In the genomic region with DNA sequence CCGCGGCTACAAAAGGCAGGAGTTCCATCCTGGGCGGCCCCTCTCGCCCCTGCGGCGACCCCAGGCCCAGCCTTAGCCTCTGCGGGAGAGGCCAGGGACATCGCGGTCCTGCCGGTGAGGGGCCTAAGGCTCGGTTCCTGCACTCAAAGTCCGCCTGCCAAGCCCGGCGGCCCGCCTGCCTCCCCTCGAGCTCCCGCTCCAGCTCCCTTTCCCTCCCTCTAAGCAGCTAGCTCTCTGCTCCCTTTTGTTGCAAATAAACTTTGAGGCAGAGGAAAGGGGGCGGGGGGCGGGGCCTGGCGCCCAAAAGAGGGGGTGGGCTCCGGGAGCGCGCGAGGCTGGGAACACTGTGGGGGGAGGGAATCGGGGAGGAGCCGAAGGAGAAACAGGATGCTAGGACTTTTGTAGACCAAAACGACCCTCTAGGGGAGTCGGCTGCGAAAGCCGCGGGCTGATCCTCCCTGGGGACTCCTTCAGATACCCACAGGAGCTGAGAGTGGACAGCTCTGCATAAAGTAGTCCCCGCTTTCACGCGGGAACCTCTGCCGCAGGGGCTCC, we compare ENCODE assay signal across 8 mouse cellular contexts. TPM values are rescaled to one million over a fixed set of nuclear protein-coding genes. Genes with fewer than 3 reads are reported as not detected.
DNase-seq lines count a peak whose midpoint lies in the region; ATAC-seq lines count a peak whose summit lies in the region.

A gene (minus strand): TSS at position 182 of the 555 bp plus-strand sequence.

- peak within 1 kb of the TSS; percentile 91 for H3K9ac ChIP-seq in forebrain, embryonic 11.5 days (ENCODE audit: low read length)
- H3K9ac ChIP-seq in midbrain, embryonic 13.5 days (replicated peaks), result peak within 1 kb of the TSS; percentile 77

- WGBS in forebrain, embryonic 11.5 days, result 2% methylated on average over 35 of the region's 35 CpGs
- WGBS in midbrain, embryonic 13.5 days, result under 1% methylated on average over 31 of the region's 35 CpGs

- H3K9me3 ChIP-seq in forebrain, embryonic 11.5 days (ENCODE audit: control insufficient read depth, low read length), result no peaks in the 10 kb centered on the region
- no peaks in the 10 kb centered on the region for H3K9me3 ChIP-seq in midbrain, embryonic 13.5 days

- H3K4me1 ChIP-seq in forebrain, embryonic 11.5 days (replicated peaks; ENCODE audit: control insufficient read depth, insufficient read depth, low read length), result peaks cover 30% of the 10 kb centered on the region
- peaks cover 50% of the 10 kb centered on the region for H3K4me1 ChIP-seq in midbrain, embryonic 13.5 days (replicated peaks)

- 0 out of 2 replicates have a peak, but pooled peaks cover 2% of the 10 kb centered on the region for H3K27me3 ChIP-seq in forebrain, embryonic 11.5 days (ENCODE audit: control insufficient read depth, insufficient read depth, low read length)
- H3K27me3 ChIP-seq in midbrain, embryonic 13.5 days, result peaks cover 64% of the 10 kb centered on the region

- H3K4me2 ChIP-seq in forebrain, embryonic 11.5 days (ENCODE audit: low read depth, low read length, severe bottlenecking), result peak within 1 kb of the TSS; percentile 95
- H3K4me2 ChIP-seq in midbrain, embryonic 13.5 days (replicated peaks), result peak within 1 kb of the TSS; percentile 81

- intact Hi-C loops in heart, postnatal 10 days (cut with DNase I), result loop anchor here (1.0 kb wide), 1 partner anchor 25 kb away; no protein-coding TSS in a partner anchor
- intact Hi-C loops in left cerebral cortex, postnatal 14 days (cut with DNase I), result loop anchor here (1.0 kb wide), 1 partner anchor 25 kb away; no protein-coding TSS in a partner anchor

- DNase-seq in CD4-positive, CD25-positive, alpha-beta regulatory T cell, adult 2 months (ENCODE audit: low read depth, low spot score), result peak; percentile 37
- DNase-seq in WW6 (ENCODE audit: low read depth, low spot score), result peak; percentile 83
- DNase-seq in forebrain, embryonic 11.5 days (ENCODE audit: low spot score), result peak; percentile 95
- peak; percentile 75 to 76 for DNase-seq in heart, postnatal 10 days
- no peak for DNase-seq in left cerebral cortex, postnatal 14 days (ENCODE audit: low spot score in 2 of 2)
- peak; percentile 69 to 73 for DNase-seq in urinary bladder, postnatal 4 days (ENCODE audit: low spot score in 2 of 2)

- peak within 1 kb of the TSS; percentile 60 for H3K4me3 ChIP-seq in forebrain, embryonic 11.5 days (ENCODE audit: low read depth, low read length)
- H3K4me3 ChIP-seq in midbrain, embryonic 13.5 days (replicated peaks), result peak within 1 kb of the TSS; percentile 53

- H3K27ac ChIP-seq in forebrain, embryonic 11.5 days (ENCODE audit: low read depth, low read length), result peak within 1 kb of the TSS; percentile 92
- peak within 1 kb of the TSS; percentile 82 for H3K27ac ChIP-seq in midbrain, embryonic 13.5 days

- ATAC-seq in CD4-positive, CD25-positive, alpha-beta regulatory T cell, adult 4 months, result no peak
- peak; percentile 79 for ATAC-seq in forebrain, embryonic 11.5 days (replicated peaks; ENCODE audit: low FRiP score)
- ATAC-seq in midbrain, embryonic 13.5 days, result peak; percentile 80

- no peaks in the 10 kb centered on the region for H3K36me3 ChIP-seq in forebrain, embryonic 11.5 days (ENCODE audit: control insufficient read depth, insufficient read depth, low read length)
- no peaks in the 10 kb centered on the region for H3K36me3 ChIP-seq in midbrain, embryonic 13.5 days

RNA-seq across cellular contexts. Expression of the gene that starts here (rescaled TPM):
- not detected for polyA plus RNA-seq in CD4-positive, CD25-positive, alpha-beta regulatory T cell, adult 4 months (2017; shearing (Covaris generic))
- 7.8 and 10.1 TPM in 2 replicates for polyA plus RNA-seq in forebrain, embryonic 11.5 days (2014; fragmentation: Nextera tagmentation; extraction: Ambion mirVana)
- total RNA-seq in heart, postnatal 10 days (2021), result 10 to 100 TPM; 32.9 to 41.2 TPM
- total RNA-seq in left cerebral cortex, postnatal 14 days (2021), result 10 to 100 TPM; 81.3 to 91.6 TPM
- 5.8 and 5.9 TPM in 2 replicates for polyA plus RNA-seq in midbrain, embryonic 13.5 days (2015; fragmentation: Nextera tagmentation; extraction: Ambion mirVana)

Comparison
In these comparisons a context has a peak if more than half of its experiments do, and no peak if none do; other contexts are left out.
1. DNase-seq: peak in CD4-positive, CD25-positive, alpha-beta regulatory T cell, adult 2 months (single experiment), WW6 (single experiment), forebrain, embryonic 11.5 days (single experiment), heart, postnatal 10 days (2 of 2) and urinary bladder, postnatal 4 days (2 of 2); none in left cerebral cortex, postnatal 14 days (0 of 2).